Mouse (Mus musculus) neural tube, embryonic 11.5 days (tissue): ENCODE data around the gene Gm44805. TPM values are rescaled to one million over a fixed set of nuclear protein-coding genes. Genes with fewer than 3 reads are reported as not detected.

ENCODE experiments used
- ATAC-seq: fragments of 200-750 bp; cut with Nextera tagmentation; 2 replicates; pipeline ENCODE4 v1.8.0; 2017; ENCODE audit warnings: moderate number of reproducible peaks, mild to moderate bottlenecking, moderate TSS enrichment, moderate library complexity; ENCODE audit not compliant: insufficient read depth, low FRiP score, low TSS enrichment
- DNase-seq: peaks from one replicate; pipeline ENCODE4 v3.0.0-alpha.2; 2015; ENCODE audit warnings: low spot score
- H3K27ac ChIP-seq: fragments of 300-500 bp; sonication (generic); 2 replicates; pipeline ENCODE4 v1.5.1; 2014; ENCODE audit warnings: low read depth, mild to moderate bottlenecking, low read length
- H3K27me3 ChIP-seq: fragments of 300-500 bp; sonication (generic); 2 replicates; pipeline ENCODE4 v1.6.1; 2014; ENCODE audit warnings: mild to moderate bottlenecking, low read length, mixed read lengths; ENCODE audit not compliant: control insufficient read depth, insufficient read depth
- H3K36me3 ChIP-seq: fragments of 300-500 bp; sonication (generic); 2 replicates; pipeline ENCODE4 v1.6.1; 2014; ENCODE audit warnings: mild to moderate bottlenecking, low read length, moderate library complexity, mixed read lengths; ENCODE audit not compliant: control insufficient read depth, insufficient read depth
- H3K4me1 ChIP-seq: fragments of 300-500 bp; sonication (generic); 2 replicates; pipeline ENCODE4 v1.6.1; 2014; ENCODE audit warnings: low read length, mixed read lengths; ENCODE audit not compliant: control insufficient read depth, insufficient read depth
- H3K4me2 ChIP-seq: fragments of 300-500 bp; sonication (generic); 2 replicates; pipeline ENCODE4 v1.6.1; 2014; ENCODE audit warnings: low read depth, mild to moderate bottlenecking, moderate library complexity
- H3K4me3 ChIP-seq: fragments of 300-500 bp; sonication (generic); 2 replicates; pipeline ENCODE4 v1.5.1; 2014; ENCODE audit warnings: low read depth, low read length
- H3K9ac ChIP-seq: fragments of 300-500 bp; sonication (generic); 2 replicates; pipeline ENCODE4 v1.6.1; 2014; ENCODE audit warnings: mild to moderate bottlenecking, low read length
- H3K9me3 ChIP-seq: fragments of 300-500 bp; sonication (generic); 2 replicates; pipeline ENCODE4 v1.6.1; 2016; ENCODE audit warnings: low read length; ENCODE audit not compliant: control insufficient read depth
- WGBS: fragments of 180-500 bp; shearing (Covaris S2); extraction: QIAGEN DNeasy Blood & Tissue Kit; methylation state at CpG from one replicate; pipeline ENCODE4 v1.1.7; 2014; 5-methylcytosine and 5-hydroxymethylcytosine counted together
- polyA plus RNA-seq: library from polyadenylated mRNA; unstranded; fragments of >200 nt; fragmentation: Nextera tagmentation; extraction: Ambion mirVana; gene quantifications from 2 replicates; pipeline ENCODE4 v1.2.1, GENCODE M21; 2014

Gm44805 gene
- polyA plus RNA-seq, 1 experiment from 2014 or later = not detected

GRCm38 (mm10) chr7:19696336-19696873 is 15.2 kb upstream of the Gm44805 start:
- no peak overlapping the region for H3K4me2 ChIP-seq
- DNase-seq (no peak), ATAC-seq (no peak)
- H3K4me3 ChIP-seq = no peak overlapping the region
- H3K27me3 ChIP-seq = no peaks in the 10 kb centered on the region
- 0 out of 2 replicates have a peak, but pooled peaks cover 4% of the 10 kb centered on the region for H3K36me3 ChIP-seq
- H3K9ac ChIP-seq = no peak overlapping the region
- WGBS = 94% methylated on average over 34 of the region's 34 CpGs
- no peaks in the 10 kb centered on the region for H3K9me3 ChIP-seq
- H3K4me1 ChIP-seq = 0 out of 2 replicates have a peak, but pooled peaks cover 7% of the 10 kb centered on the region
- H3K27ac ChIP-seq = no peak overlapping the region

- H3K27me3 ChIP-seq = no peaks in the 10 kb centered on the region
- no peak overlapping the region for H3K9ac ChIP-seq
- no peaks in the 10 kb centered on the region for H3K9me3 ChIP-seq
- no peak for DNase-seq
- no peak overlapping the region for H3K4me3 ChIP-seq
- H3K4me1 ChIP-seq = 0 out of 2 replicates have a peak, but pooled peaks cover 7% of the 10 kb centered on the region
- WGBS = 84% methylated on average over 6 of the region's 6 CpGs
- no peak overlapping the region for H3K27ac ChIP-seq
- no peak overlapping the region for H3K4me2 ChIP-seq
- H3K36me3 ChIP-seq = 0 out of 2 replicates have a peak, but pooled peaks cover 4% of the 10 kb centered on the region
- no peak for ATAC-seq
Measured at GRCm38 (mm10) chr7:19695881-19696280, 14.7 kb upstream of the Gm44805 start.

DNA sequence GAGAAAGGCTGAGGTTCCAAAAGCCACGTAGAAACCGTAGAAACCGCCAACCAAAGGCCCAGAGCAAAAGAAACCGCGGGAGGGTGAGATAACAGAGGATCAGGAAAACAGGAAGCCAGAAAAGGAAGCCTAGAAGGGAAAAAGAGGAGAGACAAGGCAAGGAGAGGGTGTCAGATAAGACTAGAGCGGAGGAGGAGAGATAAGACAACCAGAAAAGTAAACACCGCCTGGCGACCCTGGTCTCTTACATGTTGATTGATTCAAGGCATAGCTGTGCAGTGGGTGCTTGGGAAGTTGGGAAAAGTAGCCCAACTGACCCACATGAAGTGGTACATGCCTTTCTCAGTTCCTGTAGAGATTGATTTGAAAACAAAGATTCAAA is 14.0 kb upstream of the Gm44805 start:
- H3K9ac ChIP-seq = no peak overlapping the region
- ATAC-seq (no peak), DNase-seq (no peak)
- H3K4me2 ChIP-seq = no peak overlapping the region
- H3K36me3 ChIP-seq = 0 out of 2 replicates have a peak, but pooled peaks cover 4% of the 10 kb centered on the region
- H3K9me3 ChIP-seq = no peaks in the 10 kb centered on the region
- no peak overlapping the region for H3K27ac ChIP-seq
- WGBS = 67% methylated on average over 8 of the region's 8 CpGs
- H3K4me3 ChIP-seq = no peak overlapping the region
- no peaks in the 10 kb centered on the region for H3K27me3 ChIP-seq
- 0 out of 2 replicates have a peak, but pooled peaks cover 7% of the 10 kb centered on the region for H3K4me1 ChIP-seq

DNA sequence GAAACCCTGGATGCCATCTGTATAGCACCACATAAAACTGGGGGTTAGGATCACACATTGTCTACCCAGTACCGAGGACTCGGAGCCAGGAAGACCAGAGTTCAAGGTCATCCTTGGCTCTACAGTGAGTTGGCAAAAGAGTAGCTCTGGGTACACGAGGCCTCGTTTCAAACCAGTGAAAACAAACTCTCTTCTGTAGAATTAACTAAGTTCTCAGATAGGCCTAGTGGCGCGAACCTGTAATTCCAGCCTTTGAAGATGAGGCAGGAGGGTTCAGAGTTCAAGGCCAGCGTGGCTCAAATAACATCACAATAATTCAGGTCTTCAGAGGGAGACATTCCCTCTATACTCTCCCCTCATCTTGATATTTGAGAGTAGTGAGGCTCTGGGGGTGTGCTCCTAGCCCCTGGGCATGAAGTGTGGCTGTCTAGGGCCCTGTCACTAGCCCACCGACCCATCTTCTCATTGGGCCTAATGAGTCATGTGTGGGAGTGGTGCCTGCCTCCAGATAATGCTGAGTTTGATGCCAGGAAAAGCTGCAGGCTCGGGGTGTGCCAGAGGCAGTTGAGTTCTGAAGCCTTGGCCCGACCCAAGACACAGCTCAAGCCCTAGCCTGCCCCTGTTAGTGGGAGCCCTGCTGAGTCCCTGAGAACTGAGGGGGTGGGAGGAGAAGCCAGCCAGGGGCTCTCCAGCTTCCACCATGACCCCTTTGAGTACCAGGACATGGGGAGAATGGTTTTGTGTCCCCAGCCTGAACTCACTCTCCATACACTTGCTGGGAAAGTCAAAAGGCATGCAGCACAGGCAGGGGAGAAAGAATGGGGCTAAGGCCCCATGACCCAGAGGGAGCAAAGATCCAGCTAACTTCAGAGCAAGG is 13.4 kb upstream of the Gm44805 start:
- Histone ChIP-seq H3K36me3 (0 out of 2 replicates have a peak, but pooled peaks cover 4% of the 10 kb centered on the region), H3K27ac (no peak overlapping the region), H3K9me3 (no peaks in the 10 kb centered on the region), H3K4me1 (0 out of 2 replicates have a peak, but pooled peaks cover 7% of the 10 kb centered on the region), H3K9ac (no peak overlapping the region), H3K4me2 (no peak overlapping the region), H3K4me3 (no peak overlapping the region), H3K27me3 (no peaks in the 10 kb centered on the region)
- no peak for DNase-seq
- 88% methylated on average over 10 of the region's 10 CpGs for WGBS
- no peak for ATAC-seq

DNA sequence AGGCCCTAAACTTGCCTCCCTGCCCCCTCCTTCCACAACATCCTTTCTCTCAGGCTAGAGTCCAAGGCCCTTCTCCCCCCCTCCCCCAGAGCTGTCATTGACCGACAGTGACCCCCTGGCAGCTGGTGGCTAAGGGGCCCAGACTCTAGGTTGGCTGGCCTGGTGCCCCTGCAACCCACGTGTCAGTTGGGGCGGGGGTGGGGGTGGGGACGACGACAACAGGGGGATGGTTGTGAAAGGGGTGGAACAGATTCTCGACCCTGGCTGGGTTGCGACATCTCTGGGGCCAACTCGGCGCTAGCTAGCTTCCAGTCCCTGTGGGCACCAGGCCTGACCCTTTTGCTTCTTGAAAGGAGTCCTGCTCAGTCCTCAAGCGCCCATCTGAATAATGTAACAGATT is 12.2 kb upstream of the Gm44805 start:
- no peak overlapping the region for H3K4me2 ChIP-seq
- WGBS = 20% methylated on average over 10 of the region's 10 CpGs
- DNase-seq = no peak
- H3K27me3 ChIP-seq = no peaks in the 10 kb centered on the region
- no peaks in the 10 kb centered on the region for H3K4me1 ChIP-seq
- H3K36me3 ChIP-seq = 0 out of 2 replicates have a peak, but pooled peaks cover 4% of the 10 kb centered on the region
- no peaks in the 10 kb centered on the region for H3K9me3 ChIP-seq
- no peak overlapping the region for H3K27ac ChIP-seq
- H3K4me3 ChIP-seq = no peak overlapping the region
- H3K9ac ChIP-seq = no peak overlapping the region
- no peak for ATAC-seq

GRCm38 (mm10) chr7:19691873-19692865 is 10.9 kb upstream of the Gm44805 start, which contains the start of gene Apoc1:
Apoc1 (minus strand) TSS chr7:19692660.
- 42% methylated on average over 28 of the region's 28 CpGs for WGBS
- DNase-seq = no peak
- Histone ChIP-seq H3K36me3 (0 out of 2 replicates have a peak, but pooled peaks cover 4% of the 10 kb centered on the region), H3K9me3 (no peaks in the 10 kb centered on the region), H3K9ac (no peak within 1 kb of the TSS), H3K4me3 (no peak within 1 kb of the TSS), H3K4me2 (no peak within 1 kb of the TSS), H3K27me3 (no peaks in the 10 kb centered on the region), H3K4me1 (no peaks in the 10 kb centered on the region), H3K27ac (no peak within 1 kb of the TSS)
- ATAC-seq = no peak

- no peaks in the 10 kb centered on the region for H3K36me3 ChIP-seq
- ATAC-seq (no peak), DNase-seq (no peak)
- no peak overlapping the region for H3K4me2 ChIP-seq
- no peak overlapping the region for H3K4me3 ChIP-seq
- H3K9me3 ChIP-seq = no peaks in the 10 kb centered on the region
- H3K4me1 ChIP-seq = no peaks in the 10 kb centered on the region
- no peak overlapping the region for H3K9ac ChIP-seq
- H3K27me3 ChIP-seq = no peaks in the 10 kb centered on the region
- 64% methylated on average over 6 of the region's 6 CpGs for WGBS
- H3K27ac ChIP-seq = no peak overlapping the region
Measured at GRCm38 (mm10) chr7:19691434-19691833, 10.2 kb upstream of the Gm44805 start.

DNA sequence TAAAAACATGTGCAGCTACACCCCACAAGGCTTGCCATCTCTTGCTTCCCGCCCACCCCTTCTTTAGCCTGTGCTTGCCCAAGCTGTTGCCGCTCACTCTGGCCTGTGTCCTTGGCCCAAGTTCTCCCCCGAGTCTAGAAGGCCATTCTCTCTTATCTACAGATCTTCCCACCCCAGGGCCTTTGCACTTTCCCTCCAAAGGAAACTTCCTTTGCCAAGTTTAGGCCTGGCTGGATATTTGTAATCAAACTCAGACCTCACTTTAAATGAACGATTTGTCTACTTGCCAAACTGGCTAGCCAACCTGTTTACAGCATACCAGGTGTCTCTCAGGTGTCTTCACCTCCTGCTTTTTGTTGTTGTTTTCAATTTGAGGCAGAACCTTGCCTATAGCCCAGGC is 9.6 kb upstream of the Gm44805 start:
- DNase-seq = no peak
- Histone ChIP-seq H3K27ac (no peak overlapping the region), H3K4me2 (no peak overlapping the region), H3K9ac (no peak overlapping the region), H3K36me3 (no peaks in the 10 kb centered on the region), H3K4me1 (no peaks in the 10 kb centered on the region), H3K27me3 (no peaks in the 10 kb centered on the region), H3K4me3 (no peak overlapping the region), H3K9me3 (no peaks in the 10 kb centered on the region)
- 90% methylated on average over 4 of the region's 4 CpGs for WGBS
- ATAC-seq = no peak
